Mouse (Mus musculus): ENCODE results near the gene Rnf38. TPM values are rescaled to one million over a fixed set of nuclear protein-coding genes. Genes with fewer than 3 reads are reported as not detected.

Rnf38 gene
- polyA plus RNA-seq, 2 experiments, result 26.8 to 107 TPM

GRCm38 (mm10) chr4:44126805-44127204 is 106.8 kb downstream of the Rnf38 start:
- Histone ChIP-seq H3K4me3 (replicated peaks; ENCODE audit: low read length) (no peak overlapping the region), H3K36me3 (ENCODE audit: control insufficient read depth, insufficient read depth, low read length) (peaks cover 62% of the 10 kb centered on the region), H3K4me2 (replicated peaks; ENCODE audit: low read depth, low read length, severe bottlenecking) (no peak overlapping the region), H3K9ac (ENCODE audit: low read depth, low read length, severe bottlenecking) (no peak overlapping the region), H3K27me3 (ENCODE audit: control insufficient read depth, insufficient read depth, low read length) (no peaks in the 10 kb centered on the region), H3K4me1 (ENCODE audit: control insufficient read depth, insufficient read depth, low read length) (no peaks in the 10 kb centered on the region), H3K27ac (replicated peaks; ENCODE audit: low read depth, low read length) (no peak overlapping the region), H3K9me3 (ENCODE audit: control insufficient read depth, low read length) (no peaks in the 10 kb centered on the region)
- no peak for DNase-seq (ENCODE audit: low spot score)
- ATAC-seq (ENCODE audit: low FRiP score, low read depth), result no peak
- 90% methylated on average over 12 of the region's 12 CpGs for WGBS
- TF ChIP-seq POLR2A (IDR thresholded peaks at IDR 0.05; ENCODE audit: borderline replicate concordance, extremely low read depth, insufficient read depth, insufficient read length), result no peak

- WGBS, result 54% methylated on average over 9 of the region's 9 CpGs
- Histone ChIP-seq H3K4me1 (ENCODE audit: control insufficient read depth, insufficient read depth, low read length) (no peaks in the 10 kb centered on the region), H3K4me2 (replicated peaks; ENCODE audit: low read depth, low read length, severe bottlenecking) (no peak overlapping the region), H3K9me3 (ENCODE audit: control insufficient read depth, low read length) (no peaks in the 10 kb centered on the region), H3K27me3 (ENCODE audit: control insufficient read depth, insufficient read depth, low read length) (no peaks in the 10 kb centered on the region), H3K36me3 (ENCODE audit: control insufficient read depth, insufficient read depth, low read length) (0 out of 2 replicates have a peak, but pooled peaks cover under 1% of the 10 kb centered on the region), H3K27ac (replicated peaks; ENCODE audit: low read depth, low read length) (no peak overlapping the region), H3K4me3 (replicated peaks; ENCODE audit: low read length) (no peak overlapping the region), H3K9ac (ENCODE audit: low read depth, low read length, severe bottlenecking) (no peak overlapping the region)
- DNase-seq (ENCODE audit: low spot score) (peak; percentile 43), ATAC-seq (ENCODE audit: low FRiP score, low read depth) (no peak)
- TF ChIP-seq POLR2A (IDR thresholded peaks at IDR 0.05; ENCODE audit: borderline replicate concordance, extremely low read depth, insufficient read depth, insufficient read length), result no peak
Measured at GRCm38 (mm10) chr4:44119410-44120201, 114.0 kb downstream of the Rnf38 start.

GRCm38 (mm10) chr4:44115046-44115445 is 118.5 kb downstream of the Rnf38 start:
- ATAC-seq (ENCODE audit: low FRiP score, low read depth) (no peak), DNase-seq (ENCODE audit: low spot score) (no peak)
- Histone ChIP-seq H3K4me2 (replicated peaks; ENCODE audit: low read depth, low read length, severe bottlenecking) (no peak overlapping the region), H3K9ac (ENCODE audit: low read depth, low read length, severe bottlenecking) (no peak overlapping the region), H3K4me1 (ENCODE audit: control insufficient read depth, insufficient read depth, low read length) (peaks cover 5% of the 10 kb centered on the region), H3K27ac (replicated peaks; ENCODE audit: low read depth, low read length) (no peak overlapping the region), H3K9me3 (ENCODE audit: control insufficient read depth, low read length) (no peaks in the 10 kb centered on the region), H3K36me3 (ENCODE audit: control insufficient read depth, insufficient read depth, low read length) (no peaks in the 10 kb centered on the region), H3K4me3 (replicated peaks; ENCODE audit: low read length) (no peak overlapping the region), H3K27me3 (ENCODE audit: control insufficient read depth, insufficient read depth, low read length) (no peaks in the 10 kb centered on the region)
- no peak for TF ChIP-seq POLR2A (IDR thresholded peaks at IDR 0.05; ENCODE audit: borderline replicate concordance, extremely low read depth, insufficient read depth, insufficient read length)
- 81% methylated on average over 13 of the region's 13 CpGs for WGBS

GRCm38 (mm10) chr4:44113393-44114138 is 120.0 kb downstream of the Rnf38 start:
- no peak for TF ChIP-seq POLR2A (IDR thresholded peaks at IDR 0.05; ENCODE audit: borderline replicate concordance, extremely low read depth, insufficient read depth, insufficient read length)
- Histone ChIP-seq H3K4me3 (replicated peaks; ENCODE audit: low read length) (no peak overlapping the region), H3K36me3 (ENCODE audit: control insufficient read depth, insufficient read depth, low read length) (no peaks in the 10 kb centered on the region), H3K4me1 (ENCODE audit: control insufficient read depth, insufficient read depth, low read length) (peaks cover 5% of the 10 kb centered on the region), H3K9me3 (ENCODE audit: control insufficient read depth, low read length) (no peaks in the 10 kb centered on the region), H3K27ac (replicated peaks; ENCODE audit: low read depth, low read length) (no peak overlapping the region), H3K9ac (ENCODE audit: low read depth, low read length, severe bottlenecking) (no peak overlapping the region), H3K27me3 (ENCODE audit: control insufficient read depth, insufficient read depth, low read length) (no peaks in the 10 kb centered on the region), H3K4me2 (replicated peaks; ENCODE audit: low read depth, low read length, severe bottlenecking) (no peak overlapping the region)
- ATAC-seq (ENCODE audit: low FRiP score, low read depth) (no peak), DNase-seq (ENCODE audit: low spot score) (peak; percentile 8)
- WGBS, result 24% methylated on average over 16 of the region's 16 CpGs

GRCm38 (mm10) chr4:44112741-44113140 is 120.8 kb downstream of the Rnf38 start:
- no peak for ATAC-seq (ENCODE audit: low FRiP score, low read depth)

More at GRCm38 (mm10) chr4:44112741-44113140, 120.8 kb downstream of the Rnf38 start:
- Histone ChIP-seq H3K9ac (ENCODE audit: low read depth, low read length, severe bottlenecking) (no peak overlapping the region), H3K4me3 (replicated peaks; ENCODE audit: low read length) (no peak overlapping the region), H3K27ac (replicated peaks; ENCODE audit: low read depth, low read length) (no peak overlapping the region; the same call in 1 of the 2 replicates), H3K36me3 (ENCODE audit: control insufficient read depth, insufficient read depth, low read length) (no peaks in the 10 kb centered on the region), H3K9me3 (ENCODE audit: control insufficient read depth, low read length) (no peaks in the 10 kb centered on the region), H3K27me3 (ENCODE audit: control insufficient read depth, insufficient read depth, low read length) (no peaks in the 10 kb centered on the region), H3K4me2 (replicated peaks; ENCODE audit: low read depth, low read length, severe bottlenecking) (no peak overlapping the region), H3K4me1 (ENCODE audit: control insufficient read depth, insufficient read depth, low read length) (peaks cover 5% of the 10 kb centered on the region)
- no peak for TF ChIP-seq POLR2A (IDR thresholded peaks at IDR 0.05; ENCODE audit: borderline replicate concordance, extremely low read depth, insufficient read depth, insufficient read length)
- WGBS, result 34% methylated on average over 4 of the region's 4 CpGs
- DNase-seq (ENCODE audit: low spot score), result no peak
